Mouse (Mus musculus) lung, embryonic 16.5 days (tissue): ENCODE data around the gene Exosc5. TPM values are rescaled to one million over a fixed set of nuclear protein-coding genes. Genes with fewer than 3 reads are reported as not detected.

Experiments
- ATAC-seq: fragments of 200-750 bp; cut with Nextera tagmentation; 2 replicates; pipeline ENCODE4 v1.8.0; 2017; ENCODE audit warnings: low read depth, mild to moderate bottlenecking, moderate library complexity
- H3K27ac ChIP-seq: fragments of 300-500 bp; sonication (generic); 2 replicates; pipeline ENCODE4 v1.5.1; 2014; ENCODE audit warnings: mild to moderate bottlenecking, control low read depth, low read length
- H3K27me3 ChIP-seq: fragments of 300-500 bp; sonication (generic); 2 replicates; pipeline ENCODE4 v1.6.1; 2014; ENCODE audit warnings: low read depth, low read length, mixed read lengths; ENCODE audit not compliant: control insufficient read depth, insufficient read depth
- H3K36me3 ChIP-seq: fragments of 300-500 bp; sonication (generic); 2 replicates; pipeline ENCODE4 v1.6.1; 2014; ENCODE audit warnings: low read length; ENCODE audit not compliant: control insufficient read depth, insufficient read depth
- H3K4me1 ChIP-seq: fragments of 300-500 bp; sonication (generic); replicated peaks from 2 replicates; pipeline ENCODE4 v1.6.1; 2014; ENCODE audit warnings: low read length, mixed read lengths; ENCODE audit not compliant: control insufficient read depth, insufficient read depth
- H3K4me2 ChIP-seq: fragments of 300-500 bp; sonication (generic); 2 replicates; pipeline ENCODE4 v1.6.1; 2014; ENCODE audit warnings: low read depth, low read length, control low read depth
- H3K4me3 ChIP-seq: fragments of 300-500 bp; sonication (generic); 2 replicates; pipeline ENCODE4 v1.5.1; 2014; ENCODE audit warnings: mild to moderate bottlenecking, low read length, control low read depth
- H3K9ac ChIP-seq: fragments of 300-500 bp; sonication (generic); 2 replicates; pipeline ENCODE4 v1.6.1; 2014; ENCODE audit warnings: low read length, control low read depth
- H3K9me3 ChIP-seq: fragments of 300-500 bp; sonication (generic); 2 replicates; pipeline ENCODE4 v1.6.1; 2016; ENCODE audit warnings: low read length; ENCODE audit not compliant: control insufficient read depth
- WGBS: fragments of 180-500 bp; shearing (Covaris S2); extraction: QIAGEN DNeasy Blood & Tissue Kit; methylation state at CpG from one replicate; pipeline ENCODE4 v1.1.7; 2014; 5-methylcytosine and 5-hydroxymethylcytosine counted together
- polyA plus RNA-seq: library from polyadenylated mRNA; unstranded; fragments of >200 nt; fragmentation: Nextera tagmentation; extraction: Ambion mirVana; gene quantifications from 2 replicates; pipeline ENCODE4 v1.2.1, GENCODE M21; 2015

Exosc5 gene
- polyA plus RNA-seq, 1 experiment from 2014 or later, result 71.2 TPM

DNA sequence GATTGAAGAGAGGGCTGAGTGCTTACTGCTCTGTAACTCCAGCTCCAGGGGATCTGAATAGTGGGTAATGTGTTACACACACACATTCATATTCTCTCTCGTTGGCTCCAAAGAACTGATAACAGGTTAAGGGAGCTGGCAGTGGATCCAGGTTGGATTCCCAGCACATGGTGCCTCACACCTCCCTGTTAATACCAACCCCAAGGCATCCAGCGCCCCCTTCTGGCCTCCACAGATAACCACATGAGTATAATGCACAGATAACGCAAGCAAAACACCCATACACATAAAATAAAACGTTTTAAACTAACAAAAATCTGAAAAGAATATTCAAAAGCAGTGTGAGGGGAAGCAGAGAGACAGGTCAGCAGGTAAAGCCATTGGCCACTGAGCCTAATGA lies 13.5 kb downstream of the Exosc5 start:
- no peaks in the 10 kb centered on the region for H3K9me3 ChIP-seq
- ATAC-seq, result no peak
- H3K4me3 ChIP-seq, result no peak overlapping the region
- H3K36me3 ChIP-seq, result 0 out of 2 replicates have a peak, but pooled peaks cover 3% of the 10 kb centered on the region
- WGBS, result 48% methylated on average over 4 of the region's 4 CpGs
- H3K4me1 ChIP-seq, result peaks cover 19% of the 10 kb centered on the region
- peaks cover 21% of the 10 kb centered on the region for H3K27me3 ChIP-seq
- no peak overlapping the region for H3K9ac ChIP-seq
- H3K4me2 ChIP-seq, result no peak overlapping the region
- no peak overlapping the region for H3K27ac ChIP-seq

DNA sequence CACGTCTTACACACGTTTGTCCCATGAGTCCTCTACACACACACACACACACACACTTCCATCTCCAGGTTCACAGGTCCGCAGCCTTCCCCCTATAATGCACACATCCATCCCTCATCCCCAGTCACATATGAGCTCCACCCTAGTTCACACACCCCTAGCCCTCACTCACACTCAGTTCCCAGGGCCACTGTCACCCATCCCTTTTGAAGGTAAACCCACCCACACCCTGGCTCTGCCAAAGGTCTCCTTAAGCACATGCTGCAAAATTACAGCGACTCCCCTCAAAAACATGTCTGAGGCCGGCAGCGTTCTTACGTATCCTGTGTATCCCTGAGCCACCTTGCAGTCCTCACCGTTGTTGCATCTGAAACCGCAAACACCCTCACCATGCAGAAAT lies 15.3 kb downstream of the Exosc5 start:
- peak overlapping the region; percentile 39 for H3K4me3 ChIP-seq

DNA sequence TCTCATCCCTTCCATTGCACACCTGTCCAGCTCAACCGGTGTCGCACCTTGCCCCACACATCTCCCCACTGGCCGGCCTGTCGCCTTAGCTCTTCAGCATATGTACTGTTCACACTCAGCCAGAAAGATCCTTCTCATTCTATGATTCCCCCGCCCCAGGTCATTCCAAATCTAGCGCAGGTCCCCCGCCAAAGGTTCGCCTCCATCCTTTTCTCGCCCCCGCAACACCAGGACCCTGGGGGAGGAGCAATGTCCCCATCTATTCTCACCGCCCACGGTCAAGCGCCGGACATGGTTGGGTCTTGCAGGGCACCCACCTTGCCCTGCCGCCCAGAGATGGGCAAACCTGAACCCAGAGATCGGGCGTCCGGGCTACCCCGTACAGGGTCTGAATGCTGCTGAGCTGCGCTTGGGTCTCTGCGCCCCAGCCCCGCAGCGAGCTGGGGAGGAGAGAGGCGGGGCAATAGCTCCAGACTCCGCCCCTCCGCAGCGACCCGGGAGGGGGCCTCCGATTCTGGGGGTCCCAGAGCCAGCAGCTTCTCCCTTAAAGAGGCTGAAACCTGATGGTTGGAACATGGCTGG lies 15.8 kb downstream of the Exosc5 start, which contains the start of gene Tmem91:
TSS of gene Tmem91 (minus strand) at position 448 of the 582 bp plus-strand sequence.
- Histone ChIP-seq H3K36me3 (no peaks in the 10 kb centered on the region), H3K9ac (peak within 1 kb of the TSS; percentile 48), H3K9me3 (no peaks in the 10 kb centered on the region), H3K4me3 (peak within 1 kb of the TSS; percentile 39), H3K27ac (no peak within 1 kb of the TSS), H3K27me3 (peaks cover 21% of the 10 kb centered on the region), H3K4me2 (peak within 1 kb of the TSS; percentile 60), H3K4me1 (peaks cover 20% of the 10 kb centered on the region)
- WGBS, result 2% methylated on average over 29 of the region's 29 CpGs
- no peak; the same call in 1 of the 2 replicates for ATAC-seq

More for the DNA sequence above, 15.3 kb downstream of the Exosc5 start:
- no peak overlapping the region for H3K27ac ChIP-seq
- no peak overlapping the region; the same call in 1 of the 2 replicates for H3K9ac ChIP-seq
- no peak for ATAC-seq
- WGBS, result 23% methylated on average over 9 of the region's 9 CpGs
- no peaks in the 10 kb centered on the region for H3K36me3 ChIP-seq
- peak overlapping the region; percentile 60 for H3K4me2 ChIP-seq
- H3K4me1 ChIP-seq, result peaks cover 19% of the 10 kb centered on the region
- H3K9me3 ChIP-seq, result no peaks in the 10 kb centered on the region
- peaks cover 21% of the 10 kb centered on the region for H3K27me3 ChIP-seq

DNA sequence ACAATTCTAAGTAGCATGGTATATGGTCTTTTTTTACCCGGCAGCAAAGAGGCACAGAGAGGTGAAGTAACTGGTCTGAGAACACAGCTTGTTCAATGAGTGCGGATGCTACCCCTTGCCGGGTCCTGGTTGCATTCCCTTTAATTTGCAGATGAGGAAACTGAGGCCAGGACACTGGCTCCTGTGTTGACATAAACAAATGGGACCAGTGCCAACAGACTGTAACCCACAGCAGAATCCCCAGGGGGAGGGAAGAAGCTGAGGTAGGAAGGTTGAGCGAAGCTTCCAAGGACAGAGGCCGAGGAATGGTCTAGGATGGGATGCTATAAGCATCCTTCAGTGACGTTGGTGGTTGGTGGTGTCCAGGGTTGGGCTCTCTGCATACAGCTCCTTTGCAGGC lies 16.4 kb downstream of the Exosc5 start:
- H3K27me3 ChIP-seq, result peaks cover 21% of the 10 kb centered on the region
- H3K27ac ChIP-seq, result no peak overlapping the region
- no peak for ATAC-seq
- WGBS, result 48% methylated on average over 6 of the region's 6 CpGs
- H3K4me2 ChIP-seq, result no peak overlapping the region
- no peaks in the 10 kb centered on the region for H3K9me3 ChIP-seq
- H3K4me3 ChIP-seq, result no peak overlapping the region
- no peak overlapping the region for H3K9ac ChIP-seq
- no peaks in the 10 kb centered on the region for H3K36me3 ChIP-seq
- peaks cover 25% of the 10 kb centered on the region for H3K4me1 ChIP-seq

DNA sequence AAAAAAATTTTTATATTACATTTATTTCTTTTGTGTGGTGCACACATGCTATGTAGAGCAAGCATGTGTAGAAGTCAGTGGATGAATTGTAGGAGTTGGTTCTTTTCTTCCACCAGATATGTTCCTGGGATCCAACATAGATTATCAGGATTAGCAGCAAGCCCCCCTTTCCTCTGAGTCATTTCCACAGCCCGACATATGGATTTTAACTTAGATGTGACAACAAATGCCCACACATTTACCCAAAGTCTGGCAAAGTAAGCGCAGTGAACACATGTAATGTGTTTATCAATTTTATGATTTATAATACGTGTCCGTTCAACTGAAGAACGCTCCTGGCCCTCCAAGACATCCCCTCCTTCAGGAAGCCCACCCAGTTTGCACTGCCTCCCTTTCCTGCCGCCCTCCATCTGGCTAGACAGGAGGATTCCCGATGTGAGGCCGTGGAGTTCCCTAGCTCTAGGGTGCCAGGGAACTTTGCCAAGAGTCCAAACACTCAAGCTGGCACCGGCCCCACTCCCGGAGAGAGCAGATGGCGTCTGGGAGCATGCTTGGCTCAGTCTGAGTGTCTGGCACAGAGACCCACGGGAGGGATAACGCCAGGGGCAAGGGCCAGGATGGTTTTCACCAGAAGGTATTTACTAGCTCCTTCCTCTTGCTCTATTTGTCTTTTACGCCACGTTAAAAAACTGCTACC lies 17.3 kb downstream of the Exosc5 start:
- Histone ChIP-seq H3K36me3 (no peaks in the 10 kb centered on the region), H3K9ac (no peak overlapping the region), H3K4me1 (peaks cover 23% of the 10 kb centered on the region), H3K27ac (peak overlapping the region; percentile 36), H3K27me3 (peaks cover 21% of the 10 kb centered on the region), H3K4me3 (no peak overlapping the region), H3K9me3 (no peaks in the 10 kb centered on the region), H3K4me2 (0 out of 2 replicates have a peak overlapping the region, but pooled peaks have one; percentile 0)
- peak; percentile 41 for ATAC-seq
- WGBS, result 25% methylated on average over 15 of the region's 15 CpGs

DNA sequence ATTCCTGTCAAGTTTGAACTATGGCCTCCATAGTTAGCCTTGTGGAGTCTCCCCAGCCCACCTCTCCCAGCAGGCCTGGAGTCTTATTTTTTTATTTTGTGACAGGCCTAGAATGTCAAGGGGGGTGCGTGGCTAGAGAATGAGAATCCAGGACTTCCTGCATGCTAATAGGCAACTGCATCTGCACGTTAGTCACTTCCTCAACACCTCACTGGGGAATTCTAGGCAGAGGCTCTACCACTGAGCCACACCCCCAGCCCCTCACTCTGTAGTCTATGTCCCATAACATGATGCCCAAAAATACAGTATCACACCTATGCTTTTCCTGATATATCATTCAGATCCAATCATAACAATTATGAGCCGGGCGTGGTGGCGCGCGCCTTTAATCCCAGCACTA lies 18.0 kb downstream of the Exosc5 start:
- no peak overlapping the region for H3K9ac ChIP-seq
- H3K9me3 ChIP-seq, result no peaks in the 10 kb centered on the region
- peak overlapping the region; percentile 36 for H3K27ac ChIP-seq
- WGBS, result 88% methylated on average over 7 of the region's 7 CpGs
- no peak overlapping the region for H3K4me2 ChIP-seq
- peaks cover 22% of the 10 kb centered on the region for H3K4me1 ChIP-seq
- ATAC-seq, result no peak
- no peak overlapping the region for H3K4me3 ChIP-seq
- H3K36me3 ChIP-seq, result no peaks in the 10 kb centered on the region
- H3K27me3 ChIP-seq, result peaks cover 21% of the 10 kb centered on the region

DNA sequence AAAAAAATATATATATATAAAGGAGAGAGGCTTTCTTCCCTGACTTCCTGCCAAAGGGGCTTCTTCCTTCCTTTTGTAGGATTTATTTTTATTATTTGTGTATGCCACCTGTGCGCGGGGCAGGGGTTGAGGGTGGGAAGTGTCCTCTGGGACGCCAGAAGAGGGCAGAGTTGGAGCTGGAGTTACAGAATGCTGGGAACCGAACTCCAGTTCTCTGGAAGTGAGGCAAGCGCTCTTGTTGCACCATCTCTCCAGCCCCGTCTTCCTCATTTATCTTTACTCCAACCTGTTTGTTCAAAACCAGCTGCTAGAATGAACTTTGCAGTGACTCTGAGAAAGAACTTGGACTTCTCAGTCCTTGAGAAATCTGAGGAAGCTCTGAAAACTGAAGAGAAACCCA lies 21.0 kb downstream of the Exosc5 start:
- Histone ChIP-seq H3K9ac (peak overlapping the region; percentile 23), H3K4me3 (peak overlapping the region; percentile 69), H3K27me3 (peaks cover 4% of the 10 kb centered on the region), H3K36me3 (no peaks in the 10 kb centered on the region), H3K4me1 (peaks cover 21% of the 10 kb centered on the region), H3K9me3 (no peaks in the 10 kb centered on the region), H3K27ac (peak overlapping the region; percentile 55; the same call in 1 of the 2 replicates), H3K4me2 (peak overlapping the region; percentile 57)
- 3% methylated on average over 6 of the region's 6 CpGs for WGBS
- no peak for ATAC-seq

DNA sequence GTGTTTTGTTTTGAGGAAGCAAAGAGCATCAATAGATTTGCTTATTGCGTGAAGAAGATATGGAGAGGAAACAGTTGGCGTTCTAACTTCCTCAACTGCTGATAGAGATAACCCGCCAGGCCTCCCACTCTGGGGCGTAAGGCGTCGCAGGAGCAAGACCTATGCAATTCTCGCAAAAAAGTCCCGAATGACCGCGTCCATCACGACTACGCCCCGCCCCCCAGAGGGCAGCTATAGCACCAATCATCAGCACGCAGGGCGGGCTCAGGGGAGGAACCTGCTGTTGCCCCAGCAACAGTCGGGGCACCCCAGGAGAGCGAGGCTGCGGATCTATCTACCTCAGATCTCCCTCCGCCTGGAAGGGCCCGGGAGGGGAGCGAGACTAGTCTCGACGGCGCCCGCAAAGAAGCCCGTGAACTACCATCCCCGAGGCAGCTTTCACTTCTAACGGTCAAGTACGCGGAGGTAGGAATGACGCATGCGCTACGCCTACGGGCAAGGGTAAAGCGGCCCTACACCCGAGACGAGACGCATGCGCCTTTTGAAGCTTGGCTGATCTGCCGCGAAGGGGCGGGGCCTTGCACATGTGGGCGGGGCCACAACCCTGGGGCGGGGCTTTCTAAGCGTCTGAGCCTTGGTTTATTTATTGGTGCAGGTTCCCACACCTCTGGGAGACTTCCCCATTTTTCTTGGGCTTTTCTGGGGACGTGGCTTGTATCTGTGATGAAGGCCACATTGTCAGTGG lies 21.7 kb downstream of the Exosc5 start, which contains the start of gene B9d2:
TSS of gene B9d2 (plus strand) at position 267 of the 745 bp plus-strand sequence.
- under 1% methylated on average over 46 of the region's 46 CpGs for WGBS
- H3K4me2 ChIP-seq, result peak within 1 kb of the TSS; percentile 57
- no peaks in the 10 kb centered on the region for H3K36me3 ChIP-seq
- peaks cover 20% of the 10 kb centered on the region for H3K4me1 ChIP-seq
- no peaks in the 10 kb centered on the region for H3K27me3 ChIP-seq
- peak within 1 kb of the TSS; percentile 69 for H3K9ac ChIP-seq
- peak; percentile 96 for ATAC-seq
- peak within 1 kb of the TSS; percentile 91 for H3K27ac ChIP-seq
- peak within 1 kb of the TSS; percentile 69 for H3K4me3 ChIP-seq
- H3K9me3 ChIP-seq, result no peaks in the 10 kb centered on the region
